Mouse (Mus musculus) testis, adult 2 months (tissue): ENCODE measurements at regions not wholly inside any gene's neighbourhood (a gene's known extent, or its start where the extent isn't known, plus 50 kb on each side); places are given as distances from the start of the nearest gene placed in this dataset.

Experiments
- CTCF ChIP-seq: fragments of 200-500 bp; IDR thresholded peaks from 2 replicates; pipeline ENCODE4 v1.5.1; 2012; ENCODE audit warnings: low read depth, mild to moderate bottlenecking, inconsistent platforms, low read length, moderate library complexity; ENCODE audit not compliant: control insufficient read depth, insufficient read depth, insufficient replicate concordance
- POLR2A ChIP-seq: fragments of 200-500 bp; IDR thresholded peaks from 2 replicates; pipeline ENCODE4 v1.6.1; 2012; ENCODE audit warnings: low read depth, mild to moderate bottlenecking, inconsistent platforms, low read length, moderate library complexity; ENCODE audit not compliant: control insufficient read depth

DNA sequence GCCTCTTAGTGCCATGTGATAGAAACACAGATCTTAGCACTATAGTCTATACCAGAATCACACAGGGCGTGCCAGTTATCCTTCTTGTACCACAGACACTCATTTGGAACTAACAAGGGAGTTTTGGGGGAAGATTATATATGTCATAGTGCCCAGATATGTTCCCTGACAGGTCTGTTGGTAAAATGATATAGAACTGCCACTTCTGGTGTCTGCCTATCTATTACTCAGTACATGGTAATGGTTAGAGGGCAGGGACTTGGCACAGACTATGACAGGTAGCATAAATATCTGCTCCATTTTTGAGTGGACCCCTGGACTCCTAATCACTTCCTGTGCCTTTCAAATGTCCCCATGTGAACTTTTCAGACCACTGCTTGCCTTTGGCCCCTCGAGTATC, 63.8 kb upstream of the Tnp1 start:
- TF ChIP-seq CTCF = no peak
- no peak for TF ChIP-seq POLR2A
